Mouse (Mus musculus) layer of hippocampus, adult 2 months (tissue): ENCODE data around the gene Csnk2a1. TPM values are rescaled to one million over a fixed set of nuclear protein-coding genes. Genes with fewer than 3 reads are reported as not detected.
"Not testable (repeated sequence)": the region's sequence is repeated elsewhere in the genome, so short reads cannot be mapped to it uniquely, and the experiment has no call there.

ENCODE experiments used
- DNase-seq, 2 experiments: peaks; one replicate each; pipeline ENCODE4 v3.0.0; 2022; ENCODE audit warnings: low spot score in 2 of 2
- H3K27ac ChIP-seq: fragments of 200-600 bp; 2 replicates; pipeline ENCODE4 v1.8.1; 2022
- H3K4me3 ChIP-seq: fragments of 200-600 bp; 2 replicates; pipeline ENCODE4 v1.8.1; 2022; ENCODE audit warnings: mild to moderate bottlenecking
- CTCF ChIP-seq: fragments of 200-600 bp; conservative IDR thresholded peaks from 2 replicates; pipeline ENCODE4 v1.8.1; 2022; ENCODE audit warnings: antibody characterized with exemption, mild to moderate bottlenecking, moderate library complexity
- total RNA-seq, 2 experiments: library from RNA; stranded (reverse); gene quantifications; 2 replicates each; pipeline ENCODE4 v1.2.3; 2021

Csnk2a1 gene
- total RNA-seq, 2 experiments from 2014 or later = 95.3 to 97.7 TPM

GRCm38 (mm10) chr2:152197301-152197712 lies 29.3 kb upstream of the Csnk2a1 start:
- TF ChIP-seq CTCF = peak; percentile 94
- Histone ChIP-seq H3K4me3 (no peak overlapping the region), H3K27ac (no peak overlapping the region)
- peak; percentile 70 to 77 for DNase-seq

- H3K4me3 ChIP-seq, H3K27ac ChIP-seq, DNase-seq: not testable (repeated sequence)
These were observed 20.5 kb upstream of the Csnk2a1 start for GRCm38 (mm10) chr2:152206139-152206538.

- no peak overlapping the region for H3K4me3 ChIP-seq
- no peak for DNase-seq
- no peak for TF ChIP-seq CTCF
- H3K27ac ChIP-seq = no peak overlapping the region
These were observed 14.8 kb upstream of the Csnk2a1 start for GRCm38 (mm10) chr2:152211871-152212270.

DNA sequence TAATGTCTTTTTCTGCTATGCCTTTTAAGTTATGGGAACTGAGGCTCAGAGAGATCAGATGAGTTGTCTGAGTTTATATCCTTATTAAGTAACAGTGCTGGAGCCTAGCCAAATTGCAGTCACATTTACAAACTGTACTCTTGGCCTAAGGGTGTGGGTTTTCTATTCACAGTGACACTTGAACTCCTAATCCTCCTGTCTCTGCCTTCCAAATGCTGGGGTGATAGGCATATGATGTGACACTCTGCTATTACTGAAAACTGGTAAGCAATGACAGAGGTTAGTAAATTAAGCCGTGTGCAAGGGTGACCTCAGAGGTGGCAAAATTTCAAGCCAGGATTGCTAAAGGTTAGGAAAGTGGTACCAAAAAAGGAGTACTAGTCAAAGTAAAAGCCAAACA lies 9.7 kb upstream of the Csnk2a1 start:
- DNase-seq = no peak
- no peak overlapping the region for H3K27ac ChIP-seq
- no peak for TF ChIP-seq CTCF
- H3K4me3 ChIP-seq = no peak overlapping the region

DNA sequence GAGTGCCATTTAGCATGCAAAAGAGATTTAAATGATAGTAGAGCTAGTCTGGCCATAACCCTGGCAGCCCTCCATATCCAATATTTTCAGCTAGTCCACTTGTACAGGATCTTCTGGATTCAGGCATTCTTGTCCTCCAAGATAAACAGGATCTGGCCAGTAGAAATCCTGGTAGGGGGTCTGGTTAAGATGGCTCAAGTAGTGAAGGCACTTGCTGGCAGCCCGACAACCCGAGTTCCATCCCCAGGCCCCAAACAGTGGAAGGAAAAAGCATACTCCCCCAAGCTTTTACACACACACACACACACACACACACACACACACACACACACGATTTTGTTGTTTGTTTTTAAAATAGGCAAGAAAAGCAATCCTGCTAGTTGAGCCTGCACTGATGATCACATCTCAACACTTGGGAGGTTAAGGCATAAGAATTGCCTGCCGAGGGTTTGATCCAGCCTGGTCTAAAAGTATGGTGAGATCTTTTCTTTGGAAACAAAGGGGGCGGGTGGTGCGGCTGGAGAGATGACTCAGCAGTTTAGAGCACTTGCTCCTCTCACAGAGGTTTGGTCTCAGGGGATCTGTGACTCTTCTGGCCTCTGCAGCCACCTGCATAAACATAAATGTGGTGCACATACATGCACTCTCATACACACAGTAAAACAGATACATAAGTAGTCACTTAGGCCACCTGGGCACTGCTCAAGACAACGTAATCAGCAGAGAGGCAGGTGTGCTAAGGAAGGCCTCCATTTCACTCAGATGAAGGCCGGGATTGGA lies 2.9 kb upstream of the Csnk2a1 start:
- no peak for DNase-seq
- no peak overlapping the region for H3K27ac ChIP-seq
- TF ChIP-seq CTCF = no peak
- no peak overlapping the region for H3K4me3 ChIP-seq

GRCm38 (mm10) chr2:152225536-152225935 lies 1.1 kb upstream of the Csnk2a1 start:
- no peak for DNase-seq
- Histone ChIP-seq H3K27ac (no peak overlapping the region), H3K4me3 (no peak overlapping the region)
- no peak for TF ChIP-seq CTCF

GRCm38 (mm10) chr2:152227051-152227481 lies 427 bp downstream of the Csnk2a1 start:
- DNase-seq = peak; percentile 35 to 48
- peak overlapping the region; percentile 100 for H3K27ac ChIP-seq
- peak overlapping the region; percentile 81 for H3K4me3 ChIP-seq
- TF ChIP-seq CTCF = no peak

- DNase-seq = no peak
- TF ChIP-seq CTCF = no peak
These were observed 3.4 kb downstream of the Csnk2a1 start for GRCm38 (mm10) chr2:152230046-152230445.

DNA sequence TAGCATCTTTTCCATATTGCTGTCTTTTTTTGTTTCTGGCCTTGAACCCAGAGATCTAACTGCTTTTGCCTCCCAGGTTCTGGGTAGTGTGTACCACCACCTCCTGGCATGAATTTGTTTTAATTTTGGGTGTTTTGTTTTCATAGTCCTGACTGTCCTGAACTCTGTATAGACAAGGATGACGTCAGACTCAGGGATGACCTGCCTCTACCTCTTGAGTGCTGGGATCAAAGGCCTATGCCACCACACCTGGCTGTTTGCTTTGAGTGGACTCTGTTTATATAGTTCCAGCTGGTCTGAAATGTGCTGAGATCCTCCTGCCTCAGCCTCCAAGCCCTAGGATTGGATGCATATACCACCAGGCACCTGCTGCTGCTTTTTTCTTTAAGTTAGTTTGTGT lies 11.3 kb downstream of the Csnk2a1 start:
- TF ChIP-seq CTCF = no peak
- no peak for DNase-seq

More at GRCm38 (mm10) chr2:152230046-152230445, 3.4 kb downstream of the Csnk2a1 start:
- H3K4me3 ChIP-seq = no peak overlapping the region
- H3K27ac ChIP-seq = no peak overlapping the region

GRCm38 (mm10) chr2:152240580-152240979 lies 13.9 kb downstream of the Csnk2a1 start:
- TF ChIP-seq CTCF = no peak
- no peak overlapping the region for H3K27ac ChIP-seq
- no peak for DNase-seq
- no peak overlapping the region for H3K4me3 ChIP-seq

More for the DNA sequence above, 11.3 kb downstream of the Csnk2a1 start:
- H3K27ac ChIP-seq = no peak overlapping the region
- no peak overlapping the region for H3K4me3 ChIP-seq

DNA sequence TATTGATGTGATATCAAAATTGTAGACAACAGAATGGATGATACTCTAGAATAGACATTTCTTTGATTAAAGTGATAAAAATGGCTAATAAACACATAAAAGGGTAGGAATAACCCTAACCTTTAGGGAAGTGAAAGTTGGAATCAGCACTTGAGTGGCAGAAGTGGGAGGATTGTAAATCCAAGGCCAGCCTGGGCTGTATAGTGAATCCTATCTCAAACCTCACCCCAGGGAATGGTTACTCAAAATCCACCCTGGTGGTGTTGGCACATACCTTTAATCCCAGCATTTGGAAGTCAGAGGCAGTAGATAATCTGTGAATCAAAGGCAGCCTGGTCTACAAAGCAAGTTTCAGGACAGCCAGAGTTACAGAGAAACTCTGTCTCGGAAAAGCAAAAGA lies 20.6 kb downstream of the Csnk2a1 start:
- Histone ChIP-seq H3K4me3 (no peak overlapping the region), H3K27ac (no peak overlapping the region)
- TF ChIP-seq CTCF = no peak
- DNase-seq = no peak

DNA sequence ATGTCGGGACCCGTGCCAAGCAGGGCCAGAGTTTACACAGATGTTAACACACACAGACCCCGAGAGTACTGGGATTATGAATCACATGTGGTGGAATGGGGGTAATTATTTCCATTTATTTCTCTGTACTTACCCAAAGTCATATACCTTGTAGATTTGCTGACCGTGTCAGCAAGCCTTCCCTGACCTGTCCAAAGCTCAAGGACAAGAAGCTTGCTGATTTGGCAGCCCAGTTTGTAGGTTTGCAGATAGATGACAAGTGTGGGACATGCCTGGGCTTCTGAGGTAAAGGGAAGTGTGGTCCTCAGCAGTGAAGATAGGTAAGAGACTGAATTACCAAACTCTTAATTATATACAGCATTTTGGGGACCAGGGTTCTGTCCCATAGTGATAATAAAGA lies 23.9 kb downstream of the Csnk2a1 start:
- H3K4me3 ChIP-seq = no peak overlapping the region
- H3K27ac ChIP-seq = no peak overlapping the region
- no peak for TF ChIP-seq CTCF
- no peak for DNase-seq

GRCm38 (mm10) chr2:152259739-152260138 lies 33.1 kb downstream of the Csnk2a1 start:
- TF ChIP-seq CTCF = no peak
- no peak overlapping the region for H3K4me3 ChIP-seq
- no peak overlapping the region for H3K27ac ChIP-seq
- no peak for DNase-seq

DNA sequence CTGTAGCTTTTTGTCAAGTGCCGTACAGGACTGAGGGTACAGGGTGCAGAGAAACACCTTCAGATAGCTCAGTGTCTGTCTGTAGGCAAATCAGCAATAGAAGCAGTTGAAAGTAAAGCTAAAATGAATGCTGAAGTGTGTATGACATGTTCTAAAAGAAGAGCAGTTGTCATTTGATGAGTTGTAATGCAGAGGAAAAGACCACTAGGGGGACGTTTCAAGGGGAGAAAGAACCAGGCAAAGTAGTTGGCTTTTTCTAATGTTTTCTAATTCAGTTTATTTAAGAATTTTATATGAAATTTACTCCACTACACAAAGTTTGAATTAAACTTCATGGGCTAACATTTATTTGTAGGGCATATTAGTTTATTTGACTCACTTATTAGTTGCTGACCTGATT lies 47.0 kb downstream of the Csnk2a1 start:
- H3K4me3 ChIP-seq = no peak overlapping the region

DNA sequence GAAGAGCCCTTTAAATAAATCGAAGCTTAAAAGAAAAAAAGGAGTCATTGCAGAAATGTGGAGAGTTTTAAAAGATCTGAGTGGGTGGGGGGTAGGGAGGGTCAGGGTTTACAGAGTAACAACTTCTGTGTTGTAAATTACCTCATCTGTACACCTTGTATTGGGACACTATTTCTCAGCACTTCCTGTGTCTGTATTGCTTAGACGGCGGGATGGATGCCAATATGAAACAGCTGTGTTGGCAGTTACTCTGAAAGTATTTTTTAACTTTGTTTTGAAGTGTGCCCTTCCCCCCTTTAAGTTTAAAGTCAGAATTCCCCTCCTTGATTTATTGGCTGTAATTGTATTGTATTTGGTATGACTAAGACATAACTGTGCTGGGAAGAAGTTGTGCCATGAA lies 54.8 kb downstream of the Csnk2a1 start:
- no peak for TF ChIP-seq CTCF
- no peak overlapping the region for H3K4me3 ChIP-seq
- no peak for DNase-seq
- H3K27ac ChIP-seq = no peak overlapping the region

More for the DNA sequence above, 47.0 kb downstream of the Csnk2a1 start:
- no peak for DNase-seq
- no peak overlapping the region for H3K27ac ChIP-seq
- peak; percentile 69 for TF ChIP-seq CTCF
